Mouse (Mus musculus): Measurements from ENCODE around the gene Pet117. TPM values are rescaled to one million over a fixed set of nuclear protein-coding genes. Genes with fewer than 3 reads are reported as not detected.
A peak's percentile ranks its signal among the peaks of the same experiment; 100 is the strongest.

Gene Pet117
- 2.9 and 3.9 TPM in 2 replicates for polyA plus RNA-seq (2015; fragmentation: Nextera tagmentation; extraction: Ambion mirVana)

GRCm38 (mm10) chr2:144368400-144369019 lies at the start of gene Pet117, which contains the start of gene Kat14:
Gene Pet117 (plus strand): TSS chr2:144368996.
Gene Kat14 (plus strand): TSS chr2:144368983.
- WGBS = 4% methylated on average over 38 of the region's 38 CpGs
- H3K9ac ChIP-seq (ENCODE audit: low read length) = peak within 1 kb of the TSS; percentile 94
- H3K27ac ChIP-seq (ENCODE audit: low read length) = peak within 1 kb of the TSS; percentile 97
- ATAC-seq (replicated peaks; ENCODE audit: extremely low read depth, insufficient read depth, low FRiP score) = peak; percentile 89
- peak within 1 kb of the TSS; percentile 86 for H3K4me2 ChIP-seq (ENCODE audit: low read depth, low read length)
- peak within 1 kb of the TSS; percentile 88 for H3K4me3 ChIP-seq (ENCODE audit: low read length)
- H3K4me1 ChIP-seq (ENCODE audit: control insufficient read depth, insufficient read depth, low read length) = peaks cover 13% of the 10 kb centered on the region
- no peaks in the 10 kb centered on the region for H3K9me3 ChIP-seq (replicated peaks; ENCODE audit: control insufficient read depth, low read length)
- H3K27me3 ChIP-seq (ENCODE audit: control insufficient read depth, insufficient read depth, low read length) = no peaks in the 10 kb centered on the region
- H3K36me3 ChIP-seq (ENCODE audit: control insufficient read depth, insufficient read depth) = peaks cover 6% of the 10 kb centered on the region

GRCm38 (mm10) chr2:144324218-144324617 lies 44.6 kb upstream of the Pet117 start:
- no peak overlapping the region for H3K9ac ChIP-seq (ENCODE audit: low read length)
- H3K36me3 ChIP-seq (ENCODE audit: control insufficient read depth, insufficient read depth) = no peaks in the 10 kb centered on the region
- no peak for ATAC-seq (replicated peaks; ENCODE audit: extremely low read depth, insufficient read depth, low FRiP score)
- no peak overlapping the region for H3K4me3 ChIP-seq (ENCODE audit: low read length)
- WGBS = 58% methylated on average over 3 of the region's 3 CpGs
- H3K27me3 ChIP-seq (ENCODE audit: control insufficient read depth, insufficient read depth, low read length) = peaks cover 17% of the 10 kb centered on the region
- no peaks in the 10 kb centered on the region for H3K9me3 ChIP-seq (replicated peaks; ENCODE audit: control insufficient read depth, low read length)
- no peak overlapping the region for H3K27ac ChIP-seq (ENCODE audit: low read length)
- H3K4me1 ChIP-seq (ENCODE audit: control insufficient read depth, insufficient read depth, low read length) = no peaks in the 10 kb centered on the region
- no peak overlapping the region for H3K4me2 ChIP-seq (ENCODE audit: low read depth, low read length)

GRCm38 (mm10) chr2:144329451-144329850 lies 39.3 kb upstream of the Pet117 start:
- 4% methylated on average over 9 of the region's 10 CpGs for WGBS
- no peak for ATAC-seq (replicated peaks; ENCODE audit: extremely low read depth, insufficient read depth, low FRiP score)
- Histone ChIP-seq H3K36me3 (ENCODE audit: control insufficient read depth, insufficient read depth) (no peaks in the 10 kb centered on the region), H3K4me1 (ENCODE audit: control insufficient read depth, insufficient read depth, low read length) (peaks cover 26% of the 10 kb centered on the region), H3K4me3 (ENCODE audit: low read length) (peak overlapping the region; percentile 11), H3K9me3 (replicated peaks; ENCODE audit: control insufficient read depth, low read length) (no peaks in the 10 kb centered on the region), H3K27me3 (ENCODE audit: control insufficient read depth, insufficient read depth, low read length) (peaks cover 56% of the 10 kb centered on the region), H3K27ac (ENCODE audit: low read length) (no peak overlapping the region), H3K9ac (ENCODE audit: low read length) (no peak overlapping the region), H3K4me2 (ENCODE audit: low read depth, low read length) (peak overlapping the region; percentile 80)

- Histone ChIP-seq H3K9me3 (replicated peaks; ENCODE audit: control insufficient read depth, low read length) (no peaks in the 10 kb centered on the region), H3K9ac (ENCODE audit: low read length) (no peak overlapping the region), H3K27ac (ENCODE audit: low read length) (no peak overlapping the region), H3K4me3 (ENCODE audit: low read length) (peak overlapping the region; percentile 11), H3K4me1 (ENCODE audit: control insufficient read depth, insufficient read depth, low read length) (peaks cover 26% of the 10 kb centered on the region), H3K4me2 (ENCODE audit: low read depth, low read length) (peak overlapping the region; percentile 80), H3K27me3 (ENCODE audit: control insufficient read depth, insufficient read depth, low read length) (peaks cover 56% of the 10 kb centered on the region), H3K36me3 (ENCODE audit: control insufficient read depth, insufficient read depth) (no peaks in the 10 kb centered on the region)
- ATAC-seq (replicated peaks; ENCODE audit: extremely low read depth, insufficient read depth, low FRiP score) = no peak
- WGBS = 10% methylated on average over 10 of the region's 10 CpGs
Measured at GRCm38 (mm10) chr2:144329937-144330336, 38.9 kb upstream of the Pet117 start.

GRCm38 (mm10) chr2:144330352-144330959 lies 38.3 kb upstream of the Pet117 start:
- peaks cover 26% of the 10 kb centered on the region for H3K4me1 ChIP-seq (ENCODE audit: control insufficient read depth, insufficient read depth, low read length)
- no peaks in the 10 kb centered on the region for H3K9me3 ChIP-seq (replicated peaks; ENCODE audit: control insufficient read depth, low read length)
- H3K27me3 ChIP-seq (ENCODE audit: control insufficient read depth, insufficient read depth, low read length) = peaks cover 56% of the 10 kb centered on the region
- peak overlapping the region; percentile 80 for H3K4me2 ChIP-seq (ENCODE audit: low read depth, low read length)
- ATAC-seq (replicated peaks; ENCODE audit: extremely low read depth, insufficient read depth, low FRiP score) = no peak
- H3K9ac ChIP-seq (ENCODE audit: low read length) = peak overlapping the region; percentile 42; the same call in 1 of the 2 replicates
- WGBS = under 1% methylated on average over 41 of the region's 41 CpGs
- no peak overlapping the region for H3K27ac ChIP-seq (ENCODE audit: low read length)
- peak overlapping the region; percentile 51 for H3K4me3 ChIP-seq (ENCODE audit: low read length)
- no peaks in the 10 kb centered on the region for H3K36me3 ChIP-seq (ENCODE audit: control insufficient read depth, insufficient read depth)

GRCm38 (mm10) chr2:144330960-144331371 lies 37.8 kb upstream of the Pet117 start:
- H3K4me1 ChIP-seq (ENCODE audit: control insufficient read depth, insufficient read depth, low read length) = peaks cover 26% of the 10 kb centered on the region
- ATAC-seq (replicated peaks; ENCODE audit: extremely low read depth, insufficient read depth, low FRiP score) = peak; percentile 26; the same call in 1 of the 2 replicates
- H3K36me3 ChIP-seq (ENCODE audit: control insufficient read depth, insufficient read depth) = no peaks in the 10 kb centered on the region
- no peaks in the 10 kb centered on the region for H3K9me3 ChIP-seq (replicated peaks; ENCODE audit: control insufficient read depth, low read length)
- peak overlapping the region; percentile 51 for H3K4me3 ChIP-seq (ENCODE audit: low read length)
- peaks cover 56% of the 10 kb centered on the region for H3K27me3 ChIP-seq (ENCODE audit: control insufficient read depth, insufficient read depth, low read length)
- peak overlapping the region; percentile 80 for H3K4me2 ChIP-seq (ENCODE audit: low read depth, low read length)
- no peak overlapping the region for H3K27ac ChIP-seq (ENCODE audit: low read length)
- under 1% methylated on average over 50 of the region's 50 CpGs for WGBS
- peak overlapping the region; percentile 42 for H3K9ac ChIP-seq (ENCODE audit: low read length)

- Histone ChIP-seq H3K9me3 (replicated peaks; ENCODE audit: control insufficient read depth, low read length) (no peaks in the 10 kb centered on the region), H3K4me2 (ENCODE audit: low read depth, low read length) (peak within 1 kb of the TSS; percentile 80), H3K27ac (ENCODE audit: low read length) (no peak within 1 kb of the TSS), H3K27me3 (ENCODE audit: control insufficient read depth, insufficient read depth, low read length) (peaks cover 55% of the 10 kb centered on the region), H3K9ac (ENCODE audit: low read length) (peak within 1 kb of the TSS; percentile 42), H3K4me1 (ENCODE audit: control insufficient read depth, insufficient read depth, low read length) (peaks cover 26% of the 10 kb centered on the region), H3K36me3 (ENCODE audit: control insufficient read depth, insufficient read depth) (no peaks in the 10 kb centered on the region), H3K4me3 (ENCODE audit: low read length) (peak within 1 kb of the TSS; percentile 51)
- WGBS = under 1% methylated on average over 62 of the region's 62 CpGs
- peak; percentile 50; the same call in 1 of the 2 replicates for ATAC-seq (replicated peaks; ENCODE audit: extremely low read depth, insufficient read depth, low FRiP score)
Measured at GRCm38 (mm10) chr2:144331401-144332302, 37.1 kb upstream of the Pet117 start, which contains the start of gene Ovol2. Gene Ovol2 (minus strand): TSS chr2:144332146.

GRCm38 (mm10) chr2:144332486-144332885 lies 36.3 kb upstream of the Pet117 start:
- Histone ChIP-seq H3K36me3 (ENCODE audit: control insufficient read depth, insufficient read depth) (no peaks in the 10 kb centered on the region), H3K4me2 (ENCODE audit: low read depth, low read length) (peak overlapping the region; percentile 80), H3K27ac (ENCODE audit: low read length) (no peak overlapping the region), H3K9me3 (replicated peaks; ENCODE audit: control insufficient read depth, low read length) (no peaks in the 10 kb centered on the region), H3K4me1 (ENCODE audit: control insufficient read depth, insufficient read depth, low read length) (peaks cover 26% of the 10 kb centered on the region), H3K4me3 (ENCODE audit: low read length) (peak overlapping the region; percentile 51), H3K9ac (ENCODE audit: low read length) (no peak overlapping the region), H3K27me3 (ENCODE audit: control insufficient read depth, insufficient read depth, low read length) (peaks cover 53% of the 10 kb centered on the region)
- ATAC-seq (replicated peaks; ENCODE audit: extremely low read depth, insufficient read depth, low FRiP score) = no peak
- WGBS = 7% methylated on average over 9 of the region's 9 CpGs

Measured in heart, embryonic 16.5 days (tissue).